Mouse (Mus musculus) lung, postnatal 14 days (tissue): ENCODE measurements around the gene Pcmt1.

ENCODE experiments used
- DNase-seq: peaks from one replicate; pipeline ENCODE4 v3.0.0; 2021

The Pcmt1 gene

GRCm38 (mm10) chr10:7582891-7583557 lies 97.9 kb downstream of the Pcmt1 start:
- no peak for DNase-seq

- DNase-seq: no peak
These were observed 98.6 kb downstream of the Pcmt1 start for GRCm38 (mm10) chr10:7582157-7582890.

- no peak for DNase-seq
These were observed 99.5 kb downstream of the Pcmt1 start for GRCm38 (mm10) chr10:7581401-7581800.
